Mouse (Mus musculus) urinary bladder, postnatal 25 days (tissue): ENCODE data around the gene Palm3.
"Not testable (repeated sequence)": the region's sequence is repeated elsewhere in the genome, so short reads cannot be mapped to it uniquely, and the experiment has no call there.

Experiments
- DNase-seq: peaks from one replicate; pipeline ENCODE4 v3.0.0; 2022; ENCODE audit warnings: low spot score

The Palm3 gene

DNA sequence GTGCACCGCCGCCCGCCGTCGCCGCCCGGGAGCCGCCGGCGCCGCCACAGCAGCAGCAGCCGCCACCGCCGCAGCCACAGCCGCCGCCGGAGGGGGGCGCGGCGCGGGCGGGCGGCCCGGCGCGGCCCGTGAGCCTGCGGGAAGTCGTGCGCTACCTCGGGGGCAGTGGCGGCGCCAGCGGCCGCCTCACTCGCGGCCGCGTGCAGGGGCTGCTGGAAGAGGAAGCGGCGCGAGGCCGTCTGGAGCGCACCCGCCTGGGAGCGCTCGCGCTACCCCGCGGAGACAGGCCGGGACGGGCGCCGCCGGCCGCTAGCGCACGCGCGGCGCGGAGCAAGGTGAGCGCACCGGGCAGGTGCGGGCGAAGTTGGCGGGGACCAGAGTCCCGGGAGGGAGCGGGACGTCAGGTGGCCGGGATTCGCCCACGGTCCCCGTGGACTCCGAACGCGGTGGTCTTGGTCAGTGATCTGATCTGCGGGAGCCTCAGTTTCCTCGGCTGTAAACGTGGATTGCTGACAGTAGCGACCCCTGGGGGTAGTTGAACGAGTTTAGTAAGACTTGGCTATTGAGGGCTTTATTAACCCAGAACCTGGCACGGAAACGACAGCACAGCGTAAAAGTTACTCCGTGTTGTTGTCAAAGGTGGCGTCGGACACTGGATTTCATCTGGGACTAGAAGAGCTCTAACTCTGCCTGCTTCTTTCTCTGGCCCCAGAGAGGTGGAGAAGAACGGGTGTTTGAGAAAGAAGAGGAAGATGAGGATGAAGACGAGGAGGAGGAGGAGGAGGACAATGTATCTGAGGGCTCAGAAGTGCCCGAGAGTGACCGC, 22.8 kb upstream of the Palm3 start:
- DNase-seq: peak; percentile 38

DNA sequence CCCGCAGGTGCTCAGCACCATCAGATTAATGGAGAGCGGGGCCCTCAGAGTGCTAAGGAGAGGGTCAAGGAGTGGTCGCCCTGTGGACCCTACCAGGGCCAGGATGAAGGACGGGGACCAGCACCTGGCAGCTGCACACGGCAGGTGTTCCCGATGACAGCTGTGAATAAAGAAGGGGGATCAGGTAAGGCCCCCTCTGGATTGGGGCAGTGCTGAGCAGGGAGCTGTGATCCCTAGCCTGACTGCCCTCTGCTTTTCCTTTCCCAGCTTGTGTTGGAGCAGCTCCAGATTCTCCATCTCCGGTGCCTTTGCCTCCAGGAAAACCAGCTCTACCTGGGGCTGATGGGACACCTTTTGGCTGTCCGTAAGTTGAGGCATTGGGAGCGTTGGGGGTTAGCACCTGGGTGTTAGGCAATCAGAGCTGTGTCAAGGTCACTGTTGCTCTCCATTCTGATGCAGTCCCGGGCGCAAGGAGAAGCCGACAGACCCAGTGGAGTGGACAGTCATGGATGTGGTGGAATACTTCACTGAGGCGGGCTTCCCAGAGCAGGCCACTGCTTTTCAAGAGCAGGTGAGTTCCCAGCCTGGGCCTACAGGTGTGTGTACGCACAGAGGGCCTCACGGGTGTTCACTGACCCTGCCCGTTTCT, 22.1 kb upstream of the Palm3 start:
- no peak for DNase-seq

GRCm38 (mm10) chr8:83999825-84000224, 21.4 kb upstream of the Palm3 start:
- no peak for DNase-seq

- DNase-seq: no peak
These were observed 19.8 kb upstream of the Palm3 start, which contains the start of gene 1700067K01Rik for GRCm38 (mm10) chr8:84001281-84002000. Gene 1700067K01Rik (plus strand): TSS chr8:84001502.

DNA sequence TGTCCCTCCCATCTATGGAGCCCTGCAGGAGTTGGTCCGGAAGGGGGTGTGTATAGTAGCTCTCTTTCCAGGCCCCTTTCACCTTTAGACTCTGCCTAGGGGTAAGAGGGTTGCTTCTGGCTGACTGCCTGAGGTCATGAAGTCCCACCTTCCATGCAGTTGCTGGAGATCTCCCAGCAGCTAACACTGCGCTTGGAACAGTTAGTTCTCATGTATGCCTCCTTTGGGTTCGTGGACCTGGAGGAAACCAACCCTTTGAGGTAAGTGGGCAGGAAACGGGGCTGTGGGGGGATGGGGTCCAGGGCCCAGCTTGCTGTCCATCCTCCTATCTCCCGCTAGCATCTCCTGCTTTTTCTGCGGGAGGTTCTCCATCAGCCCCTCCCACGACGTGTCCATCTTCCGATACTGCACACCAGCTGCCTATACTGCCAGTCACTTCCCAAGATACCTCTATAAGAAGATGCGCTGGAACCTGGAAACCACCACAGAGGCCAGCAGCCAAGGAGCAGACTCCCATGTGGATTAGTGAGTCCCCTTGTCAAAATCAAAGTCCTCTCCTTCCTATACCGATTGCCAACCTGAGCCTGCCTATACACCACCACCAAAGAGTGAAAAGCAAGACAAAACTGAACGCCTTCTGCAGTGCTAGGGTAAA, 18.2 kb upstream of the Palm3 start:
- no peak for DNase-seq

- no peak for DNase-seq
These were observed 17.5 kb upstream of the Palm3 start for GRCm38 (mm10) chr8:84003612-84004246.

DNA sequence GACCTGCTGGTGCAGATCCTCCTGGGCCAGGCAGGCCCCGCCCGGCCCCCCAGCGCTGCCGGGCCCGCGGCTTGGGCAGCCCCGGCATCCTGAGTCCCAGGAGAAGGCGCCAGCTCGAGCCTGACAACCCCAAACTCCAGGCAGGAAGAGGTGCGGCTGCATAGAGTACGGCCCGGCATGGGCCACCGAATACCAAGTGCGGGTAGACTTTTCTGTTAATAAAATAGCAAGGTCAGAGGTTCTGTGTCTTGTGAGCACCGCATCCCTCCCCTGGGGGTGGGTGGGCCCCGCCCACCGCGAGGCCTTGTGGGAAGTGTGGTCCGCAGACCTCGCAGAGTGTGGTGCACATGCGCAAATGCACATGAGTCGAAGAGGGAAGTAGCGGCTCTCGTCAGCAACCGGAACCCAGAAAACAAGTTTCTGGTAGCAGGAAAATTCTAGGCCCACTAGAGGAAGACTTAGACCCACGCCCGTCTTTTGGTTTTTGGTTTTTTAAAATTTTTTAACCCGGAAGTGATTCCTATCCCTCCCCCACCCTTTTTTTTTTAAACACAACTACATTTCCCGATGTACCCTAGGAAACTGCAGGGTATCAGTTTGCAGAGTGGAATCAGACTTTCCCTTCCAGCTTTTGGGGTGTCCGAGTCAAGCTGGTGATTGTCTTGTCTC, 16.6 kb upstream of the Palm3 start:
- DNase-seq: peak; percentile 89

DNA sequence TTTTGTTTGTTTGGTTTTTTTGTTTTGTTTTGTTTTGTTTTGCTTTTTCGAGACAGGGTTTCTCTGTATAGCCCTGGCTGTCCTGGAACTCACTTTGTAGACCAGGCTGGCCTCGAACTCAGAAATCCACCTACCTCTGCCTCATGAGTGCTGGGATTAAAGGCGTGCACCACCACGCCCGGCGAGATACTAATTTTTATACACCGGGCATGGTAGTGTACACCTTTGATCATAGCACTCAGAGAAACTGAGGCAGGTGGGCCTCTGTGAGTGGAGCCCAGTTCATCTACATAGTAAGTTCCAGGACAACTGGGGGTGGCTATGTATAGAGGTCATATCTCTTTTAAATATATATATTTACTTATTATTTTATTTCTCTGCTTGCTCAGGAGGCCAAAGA, 15.8 kb upstream of the Palm3 start:
- DNase-seq: not testable (repeated sequence)

- no peak for DNase-seq
These were observed 12.9 kb upstream of the Palm3 start for GRCm38 (mm10) chr8:84008362-84008761.

DNA sequence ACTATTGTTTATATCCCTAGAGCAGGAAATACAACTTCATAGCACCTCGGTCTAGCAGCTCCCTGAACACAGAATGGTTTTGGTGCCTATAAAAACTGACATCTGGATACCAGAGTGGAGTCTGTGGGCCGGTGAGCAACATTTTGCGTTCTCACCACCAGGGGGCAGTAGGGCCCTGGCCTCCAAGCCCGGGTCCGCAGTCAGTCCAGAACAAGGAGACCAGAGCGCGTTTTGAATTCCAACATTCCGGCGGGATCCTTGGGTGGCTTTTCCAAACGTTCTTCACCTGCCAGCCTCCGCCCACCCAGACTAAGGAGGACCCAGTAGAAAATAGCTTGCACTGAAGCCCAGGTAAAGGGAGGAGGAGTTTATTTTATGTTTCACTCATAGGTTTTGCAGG, 11.4 kb upstream of the Palm3 start:
- DNase-seq: peak; percentile 89

DNA sequence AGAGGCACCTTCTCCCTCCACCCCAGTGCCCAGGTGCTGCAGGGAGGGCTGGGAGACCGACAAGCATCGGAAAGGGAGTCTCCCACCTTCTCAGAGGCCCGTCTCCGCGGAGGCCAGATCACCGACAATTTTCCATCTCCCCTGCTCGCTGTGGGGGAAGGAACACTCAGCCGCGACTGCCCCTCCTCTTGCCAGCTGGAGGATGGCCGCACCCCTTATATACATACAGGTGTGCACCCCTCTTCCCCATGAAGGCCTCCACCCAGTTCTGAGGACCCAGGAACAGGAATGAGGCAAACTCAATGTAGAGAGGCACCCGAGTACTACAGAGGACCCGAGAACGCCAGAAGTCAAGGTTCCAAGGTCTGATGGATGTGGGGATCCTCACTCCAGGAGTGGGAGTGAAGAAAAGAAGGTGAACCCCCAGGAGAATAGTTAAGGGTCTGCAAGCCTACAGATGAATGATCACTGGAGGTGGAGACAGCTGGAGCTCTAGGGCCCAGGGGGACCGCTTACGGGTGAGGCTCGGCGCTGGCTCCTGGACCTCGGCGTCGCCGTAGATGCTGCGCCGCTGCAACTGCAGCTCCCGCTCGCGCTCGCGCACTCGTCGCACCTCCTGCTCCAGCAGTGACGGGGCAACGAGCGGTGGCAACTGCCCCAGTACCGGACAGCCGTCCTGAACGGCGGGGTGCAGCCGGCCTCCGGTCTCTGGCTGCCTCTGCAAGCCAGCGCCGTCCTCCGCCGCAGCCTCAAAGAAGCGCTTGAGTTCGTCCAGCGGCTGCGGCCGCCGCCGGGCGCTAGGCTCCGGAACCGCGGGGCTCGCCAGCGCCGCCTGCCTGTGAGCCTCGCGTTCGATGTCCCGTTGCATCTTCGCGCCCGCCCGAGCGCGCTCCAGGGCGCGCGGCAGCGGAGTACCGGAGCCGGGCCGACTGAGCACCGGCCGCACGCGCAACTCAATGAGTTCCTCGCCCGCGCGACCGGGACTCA, 10.4 kb upstream of the Palm3 start:
- DNase-seq: peak; percentile 77

GRCm38 (mm10) chr8:84011705-84012498, 9.4 kb upstream of the Palm3 start, which contains the start of gene 2210011C24Rik:
Gene 2210011C24Rik (minus strand): TSS chr8:84012171.
- no peak for DNase-seq

DNA sequence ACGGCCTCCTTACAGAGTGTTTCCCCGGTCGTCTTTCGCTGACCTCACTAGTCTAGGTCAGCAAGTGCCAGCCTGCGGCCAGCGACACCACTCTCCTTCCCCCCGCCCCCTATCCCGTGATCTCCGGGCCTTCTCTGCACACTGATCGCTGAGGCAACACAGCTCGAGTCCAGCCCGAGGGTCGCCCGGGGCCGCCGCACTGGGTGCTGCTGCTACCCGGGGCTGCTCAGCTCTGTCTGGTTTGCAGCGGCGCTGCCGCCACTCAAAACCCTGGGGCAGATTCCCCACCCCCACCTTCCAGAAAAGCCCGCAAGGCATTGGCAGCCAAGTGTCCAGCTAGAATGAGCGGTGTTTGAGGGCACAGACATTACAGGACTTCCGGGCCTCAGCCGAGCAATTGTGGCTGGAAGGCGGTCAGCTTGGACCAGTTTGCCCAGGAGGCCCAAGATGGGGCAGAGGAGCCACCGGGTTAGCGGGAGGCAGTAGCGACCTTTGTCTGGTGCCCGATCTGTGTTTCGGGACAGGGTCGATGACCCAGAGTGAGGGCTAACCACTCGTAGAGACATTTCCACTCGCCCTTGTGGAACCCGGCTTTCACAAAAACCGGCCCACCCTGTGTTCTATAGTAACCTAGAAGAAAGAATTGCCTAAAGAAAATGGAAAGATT, 8.6 kb upstream of the Palm3 start:
- DNase-seq: no peak

GRCm38 (mm10) chr8:84015833-84016232, 5.4 kb upstream of the Palm3 start:
- no peak for DNase-seq

DNA sequence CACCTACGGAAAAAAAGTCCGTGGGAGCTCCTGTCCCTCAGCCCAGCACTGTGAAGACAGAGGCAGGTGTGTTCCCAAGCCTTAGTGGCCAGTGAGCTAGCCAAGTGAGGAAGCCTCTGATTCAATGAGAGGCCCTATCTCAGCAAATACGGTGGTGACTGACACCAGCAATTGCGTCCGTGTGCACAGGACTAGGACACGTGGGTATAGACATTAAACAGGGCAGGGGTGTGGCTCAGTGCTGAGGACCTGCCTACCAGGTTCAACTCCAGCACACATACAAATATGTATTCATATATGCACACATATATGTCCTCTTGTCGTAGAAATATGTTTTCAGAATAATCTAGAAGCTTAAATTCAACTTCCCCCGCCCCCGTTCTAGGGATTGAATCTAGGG, 1.5 kb upstream of the Palm3 start:
- DNase-seq: no peak

DNA sequence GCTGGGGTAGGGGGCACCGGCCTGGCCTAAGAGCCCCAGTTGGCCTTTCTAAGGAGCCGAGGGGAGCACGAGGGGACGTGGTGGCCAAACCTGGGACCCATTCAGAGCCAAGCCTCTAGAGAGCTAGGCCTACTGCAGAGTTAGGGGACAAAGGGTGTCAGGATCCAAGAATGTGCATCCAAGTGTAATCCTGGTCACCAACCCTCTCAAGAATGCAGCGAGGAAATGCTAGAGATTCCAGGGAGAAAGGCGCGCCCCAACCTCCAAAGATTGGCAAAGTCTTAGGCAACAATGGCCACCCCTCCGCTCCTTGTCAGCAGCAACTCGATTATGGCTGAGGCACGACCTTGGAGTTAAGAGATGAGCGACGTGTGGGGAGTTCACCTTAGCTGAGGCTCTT, 298 bp downstream of the Palm3 start:
- no peak for DNase-seq

- DNase-seq: peak; percentile 55
These were observed 1.8 kb downstream of the Palm3 start for GRCm38 (mm10) chr8:84023085-84023484.

- no peak for DNase-seq
These were observed 2.4 kb downstream of the Palm3 start for GRCm38 (mm10) chr8:84023631-84024030.

GRCm38 (mm10) chr8:84024171-84024570, 2.9 kb downstream of the Palm3 start:
- no peak for DNase-seq
